Mouse (Mus musculus) heart, adult 2 months (tissue): Measurements from ENCODE around the gene Tecta.

Experiments
- CTCF ChIP-seq: fragments of 200-600 bp; IDR thresholded peaks from 2 replicates; pipeline ENCODE4 v1.8.1; 2022; ENCODE audit warnings: antibody characterized with exemption, mild to moderate bottlenecking, moderate library complexity
- EP300 ChIP-seq: fragments of 200-500 bp; IDR thresholded peaks from 2 replicates; pipeline ENCODE4 v1.6.1; 2011; ENCODE audit warnings: low read depth, low read length, control low read depth; ENCODE audit not compliant: insufficient read depth
- POLR2A ChIP-seq: fragments of 200-500 bp; IDR thresholded peaks from 2 replicates; pipeline ENCODE4 v1.6.1; 2011; ENCODE audit warnings: mild to moderate bottlenecking, low read depth, low read length, control low read depth; ENCODE audit not compliant: insufficient read depth

DNA sequence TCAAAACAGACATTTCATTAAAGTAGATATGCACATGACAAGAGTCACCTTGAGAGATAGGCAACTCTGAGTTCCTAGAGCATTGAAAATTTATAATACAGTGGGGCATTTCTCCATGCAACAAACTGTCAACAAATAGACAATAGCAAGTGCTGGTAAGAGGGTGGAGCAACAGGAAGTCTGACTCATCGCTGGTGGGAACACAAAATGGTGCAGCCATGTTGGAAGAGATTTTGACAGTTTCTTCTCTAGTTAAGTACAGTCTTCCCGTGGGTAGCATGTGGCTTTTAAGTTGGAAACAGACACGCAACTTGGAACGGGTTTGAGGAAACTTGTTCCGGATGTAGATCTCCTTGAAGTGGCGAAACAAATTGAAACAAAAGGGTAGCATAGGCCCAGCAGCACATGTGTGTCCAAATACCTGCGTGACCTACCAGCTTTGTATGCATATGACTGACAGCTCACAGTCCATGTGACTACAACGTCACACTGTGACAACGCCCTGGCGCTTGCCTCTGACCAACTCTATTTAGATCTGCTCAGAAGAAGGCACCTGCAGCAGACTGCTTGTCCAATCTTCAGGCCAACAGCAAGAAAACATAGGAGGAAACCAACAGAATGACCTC, 103.3 kb downstream of the Tecta start:
- TF ChIP-seq EP300: no peak
- no peak for TF ChIP-seq CTCF
- TF ChIP-seq POLR2A: no peak
